ENCODE assay signal across 14 mouse cellular contexts in genomic region chr7:81689116-81689681, GRCm38 (mm10). TPM values are rescaled to one million over a fixed set of nuclear protein-coding genes. Genes with fewer than 3 reads are reported as not detected.
A peak's percentile ranks its signal among the peaks of the same experiment; 100 is the strongest.
DNase-seq lines count a peak whose midpoint lies in the region; ATAC-seq and TF ChIP-seq lines count a peak whose summit lies in the region.
"Had no signal": no experiment of that assay in that cellular context is flagged by ENCODE, and none has a peak within 500 bp of the region (broad histone marks: within the 10 kb centered on the region; RNA-seq: fewer than 3 reads in every experiment).

No protein-coding gene starts in this region.

- DNase-seq in forebrain, embryonic 14.5 days (ENCODE audit: low spot score): peak; percentile 14
- peak; percentile 27 for DNase-seq in embryo, embryonic 11 days
- no peak for DNase-seq in frontal cortex, postnatal 25 days (ENCODE audit: low spot score in 2 of 2)
- no peak for DNase-seq in kidney, adult 8-10 months
- DNase-seq: layer of hippocampus, adult 9-11 months; liver, embryonic 13.5 days; right cerebral cortex, postnatal 25 days; thymus, adult 18-20 months had no signal

- no peak overlapping the region for H3K27ac ChIP-seq in forebrain, embryonic 14.5 days (ENCODE audit: low read depth, low read length)
- H3K27ac ChIP-seq in forebrain, embryonic 15.5 days (replicated peaks): no peak overlapping the region; the same call in 1 of the 2 replicates
- peak overlapping the region; percentile 83; the same call in 1 of the 2 replicates for H3K27ac ChIP-seq in intestine, postnatal 0 days (ENCODE audit: low read depth, low read length)
- H3K27ac ChIP-seq: forebrain, embryonic 12.5 days; liver, embryonic 13.5 days had no signal

- TF ChIP-seq CTCF in intestine, postnatal 0 days (IDR thresholded peaks at IDR 0.05; ENCODE audit: low read depth): no peak

- 71% methylated on average over 8 of the region's 8 CpGs for WGBS in forebrain, embryonic 14.5 days
- 62% methylated on average over 8 of the region's 8 CpGs for WGBS in forebrain, embryonic 15.5 days
- WGBS in intestine, postnatal 0 days: 40% methylated on average over 8 of the region's 8 CpGs

- ATAC-seq in forebrain, embryonic 14.5 days: no peak
- no peak for ATAC-seq in forebrain, embryonic 15.5 days (replicated peaks)
- ATAC-seq in megakaryocyte, adult 5-6 weeks (ENCODE audit: poor library complexity, severe bottlenecking): no peak
- ATAC-seq in intestine, postnatal 0 days: no peak

- no peaks in the 10 kb centered on the region for H3K27me3 ChIP-seq in forebrain, embryonic 14.5 days (replicated peaks; ENCODE audit: control insufficient read depth, insufficient read depth, low read length)
- H3K27me3 ChIP-seq in forebrain, embryonic 15.5 days: no peaks in the 10 kb centered on the region
- H3K27me3 ChIP-seq in megakaryocyte, embryonic 14.5 days (replicated peaks): peaks cover 31% of the 10 kb centered on the region
- H3K27me3 ChIP-seq in intestine, postnatal 0 days (replicated peaks; ENCODE audit: control insufficient read depth, insufficient read depth, low read length): no peaks in the 10 kb centered on the region
- H3K27me3 ChIP-seq: forebrain, embryonic 12.5 days had no signal

- no peak overlapping the region for H3K9ac ChIP-seq in forebrain, embryonic 14.5 days (ENCODE audit: low read length)
- H3K9ac ChIP-seq in forebrain, embryonic 15.5 days (replicated peaks): no peak overlapping the region
- H3K9ac ChIP-seq in intestine, postnatal 0 days (ENCODE audit: low read depth, low read length): no peak overlapping the region
- H3K9ac ChIP-seq: forebrain, embryonic 12.5 days; liver, embryonic 13.5 days had no signal

- no peak overlapping the region for H3K4me3 ChIP-seq in forebrain, embryonic 14.5 days (ENCODE audit: low read depth, low read length)
- H3K4me3 ChIP-seq in forebrain, embryonic 15.5 days: no peak overlapping the region
- peak overlapping the region; percentile 28 for H3K4me3 ChIP-seq in megakaryocyte, embryonic 14.5 days (replicated peaks)
- no peak overlapping the region for H3K4me3 ChIP-seq in intestine, postnatal 0 days (ENCODE audit: low read depth, low read length)
- H3K4me3 ChIP-seq: forebrain, embryonic 12.5 days; liver, embryonic 13.5 days had no signal

- no peaks in the 10 kb centered on the region for H3K9me3 ChIP-seq in forebrain, embryonic 14.5 days (replicated peaks; ENCODE audit: control insufficient read depth, low read length)
- no peaks in the 10 kb centered on the region for H3K9me3 ChIP-seq in forebrain, embryonic 15.5 days
- no peaks in the 10 kb centered on the region for H3K9me3 ChIP-seq in megakaryocyte, embryonic 14.5 days
- H3K9me3 ChIP-seq in intestine, postnatal 0 days (ENCODE audit: control insufficient read depth): no peaks in the 10 kb centered on the region
- H3K9me3 ChIP-seq: forebrain, embryonic 12.5 days; liver, embryonic 13.5 days had no signal

- no peaks in the 10 kb centered on the region for H3K36me3 ChIP-seq in forebrain, embryonic 14.5 days (ENCODE audit: control insufficient read depth, insufficient read depth, low read length)
- no peaks in the 10 kb centered on the region for H3K36me3 ChIP-seq in forebrain, embryonic 15.5 days
- H3K36me3 ChIP-seq in megakaryocyte, embryonic 14.5 days (replicated peaks; ENCODE audit: low read length): no peaks in the 10 kb centered on the region
- no peaks in the 10 kb centered on the region for H3K36me3 ChIP-seq in intestine, postnatal 0 days (ENCODE audit: control insufficient read depth, insufficient read depth)
- H3K36me3 ChIP-seq: forebrain, embryonic 12.5 days; liver, embryonic 13.5 days had no signal

- H3K4me1 ChIP-seq in forebrain, embryonic 14.5 days (ENCODE audit: control insufficient read depth, insufficient read depth, low read length): peaks cover 9% of the 10 kb centered on the region
- H3K4me1 ChIP-seq in forebrain, embryonic 15.5 days: peaks cover 13% of the 10 kb centered on the region
- H3K4me1 ChIP-seq in megakaryocyte, embryonic 14.5 days: peaks cover 35% of the 10 kb centered on the region
- H3K4me1 ChIP-seq in intestine, postnatal 0 days (replicated peaks; ENCODE audit: control insufficient read depth, insufficient read depth, low read length): peaks cover 20% of the 10 kb centered on the region

- no peak overlapping the region for H3K4me2 ChIP-seq in forebrain, embryonic 14.5 days (ENCODE audit: low read length)
- H3K4me2 ChIP-seq in forebrain, embryonic 15.5 days (replicated peaks): no peak overlapping the region
- no peak overlapping the region; the same call in 1 of the 2 replicates for H3K4me2 ChIP-seq in intestine, postnatal 0 days (replicated peaks; ENCODE audit: low read depth)
- H3K4me2 ChIP-seq: forebrain, embryonic 12.5 days; liver, embryonic 13.5 days had no signal

RNA-seq across cellular contexts. Expression of gene Homer2, which starts 18.1 kb away (rescaled TPM):
- polyA plus RNA-seq in forebrain, embryonic 14.5 days (2014; fragmentation: Nextera tagmentation; extraction: Ambion mirVana): 15.9 and 16.6 TPM in 2 replicates
- 25.0 and 25.9 TPM in 2 replicates for polyA plus RNA-seq in forebrain, embryonic 15.5 days (2015; fragmentation: Nextera tagmentation; extraction: Ambion mirVana)
- polyA plus RNA-seq in megakaryocyte, embryonic 14.5 days (2012; ENCODE audit: insufficient read depth, low replicate concordance): 1.3 and 4.4 TPM in 2 replicates
- total RNA-seq in megakaryocyte, adult 5-6 weeks (2015): 0.14 and 0.42 TPM in 2 replicates
- 0.04 and 0.57 TPM in 2 replicates for total RNA-seq in megakaryocyte, adult 5-6 weeks (2017)
- 22.2 and 26.8 TPM in 2 replicates for polyA plus RNA-seq in intestine, postnatal 0 days (2015; fragmentation: Nextera tagmentation; extraction: Ambion mirVana)
- total RNA-seq: monocyte, adult 5-6 weeks had no signal

Comparison
In these comparisons a context has a peak if more than half of its experiments do, and no peak if none do; other contexts are left out.
1. DNase-seq: peak in forebrain, embryonic 14.5 days (single experiment) and embryo, embryonic 11 days (single experiment); none in frontal cortex, postnatal 25 days (0 of 2) and kidney, adult 8-10 months (0 of 2).